Mouse (Mus musculus) lung, adult 2 months (tissue): ENCODE measurements around the gene Srprb.

Experiments
- CTCF ChIP-seq: fragments of 200-500 bp; IDR thresholded peaks from 2 replicates; pipeline ENCODE4 v1.5.1; 2011; ENCODE audit warnings: mild to moderate bottlenecking, low read length, control low read depth; ENCODE audit not compliant: insufficient read depth
- POLR2A ChIP-seq: fragments of 200-500 bp; IDR thresholded peaks from 2 replicates; pipeline ENCODE4 v1.6.1; 2011; ENCODE audit warnings: low read depth, mild to moderate bottlenecking, control low read depth, low read length, borderline replicate concordance; ENCODE audit errors: extremely low read depth

DNA sequence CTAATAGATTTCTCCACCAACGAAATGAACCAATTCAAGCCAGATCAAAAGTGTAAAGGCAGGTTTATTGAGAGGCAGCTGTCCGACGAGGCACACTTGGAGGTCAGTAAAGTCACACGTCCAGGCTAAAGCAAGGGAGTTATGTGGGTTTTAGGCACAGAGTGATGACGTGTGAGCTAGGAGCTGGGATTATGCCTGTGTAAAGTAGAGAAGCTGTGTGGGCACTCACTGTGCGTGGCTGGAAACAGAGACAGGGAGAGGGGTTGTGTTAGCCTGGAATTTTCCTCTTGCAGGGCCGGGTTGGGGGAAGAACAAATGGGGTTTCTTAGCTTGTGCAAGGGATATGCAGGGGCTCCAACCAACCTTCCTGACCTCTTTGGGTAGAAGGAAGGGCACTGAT is 33.2 kb downstream of the Srprb start:
- no peak for TF ChIP-seq CTCF
- TF ChIP-seq POLR2A = no peak
